Mouse (Mus musculus): Measurements from ENCODE around the gene Jmjd4. TPM values are rescaled to one million over a fixed set of nuclear protein-coding genes. Genes with fewer than 3 reads are reported as not detected.
A peak's percentile ranks its signal among the peaks of the same experiment; 100 is the strongest.

Jmjd4 gene
- total RNA-seq (2022), result 10 to 100 TPM in 2 of 4 experiments, 1 to 10 TPM in 2; 8.5 to 10.7 (median 9.6) TPM

GRCm38 (mm10) chr11:59449741-59450229 is at the start of gene Jmjd4:
Gene Jmjd4 (plus strand): TSS chr11:59450045.
- DNase-seq (ENCODE audit: low spot score in 2 of 2), result peak; percentile 65 to 83

DNA sequence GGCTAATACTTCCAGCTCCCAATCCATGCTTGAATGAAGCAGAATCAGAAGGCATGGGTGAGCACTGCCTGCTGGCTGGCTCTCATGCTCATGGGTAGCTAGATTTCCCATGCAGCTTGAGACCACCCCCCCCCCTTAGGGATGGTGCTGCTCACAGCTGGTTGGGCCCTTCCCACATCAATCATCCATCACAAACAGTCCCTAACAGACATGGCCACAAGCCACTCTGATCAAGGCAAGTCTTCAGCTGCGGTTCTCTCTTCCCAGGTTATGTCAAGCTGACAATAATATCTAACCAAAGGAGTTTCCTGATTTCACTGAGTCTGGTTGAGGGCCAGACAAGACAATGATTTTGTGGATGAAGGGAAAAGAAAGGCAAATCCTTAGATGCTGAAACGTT is 49.0 kb upstream of the Jmjd4 start:
- DNase-seq (ENCODE audit: low spot score in 2 of 2), result no peak

GRCm38 (mm10) chr11:59405761-59406160 is 44.1 kb upstream of the Jmjd4 start:
- DNase-seq (ENCODE audit: low spot score in 2 of 2), result no peak

- no peak for DNase-seq (ENCODE audit: low spot score in 2 of 2)
Measured at GRCm38 (mm10) chr11:59410851-59411250, 39.0 kb upstream of the Jmjd4 start.

DNA sequence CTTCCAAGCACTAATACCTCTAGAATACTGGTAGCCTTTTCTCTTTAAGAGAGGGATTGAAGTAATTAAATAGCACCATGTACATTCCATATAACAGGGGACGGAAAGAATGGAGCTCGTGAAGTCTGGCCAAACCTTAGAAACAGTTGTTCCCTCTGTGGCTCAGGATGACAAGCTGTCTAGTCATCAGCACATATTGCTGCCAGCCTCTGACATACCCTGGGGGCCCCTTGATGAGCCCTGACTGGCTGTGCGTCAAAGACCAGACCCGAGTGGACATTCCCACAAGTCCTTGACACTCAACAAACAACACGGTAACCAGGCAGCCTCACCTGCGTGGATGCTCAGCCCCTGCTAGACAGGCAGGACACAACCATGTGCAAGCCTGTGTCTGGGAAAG is 37.8 kb upstream of the Jmjd4 start:
- DNase-seq (ENCODE audit: low spot score in 2 of 2), result no peak

DNA sequence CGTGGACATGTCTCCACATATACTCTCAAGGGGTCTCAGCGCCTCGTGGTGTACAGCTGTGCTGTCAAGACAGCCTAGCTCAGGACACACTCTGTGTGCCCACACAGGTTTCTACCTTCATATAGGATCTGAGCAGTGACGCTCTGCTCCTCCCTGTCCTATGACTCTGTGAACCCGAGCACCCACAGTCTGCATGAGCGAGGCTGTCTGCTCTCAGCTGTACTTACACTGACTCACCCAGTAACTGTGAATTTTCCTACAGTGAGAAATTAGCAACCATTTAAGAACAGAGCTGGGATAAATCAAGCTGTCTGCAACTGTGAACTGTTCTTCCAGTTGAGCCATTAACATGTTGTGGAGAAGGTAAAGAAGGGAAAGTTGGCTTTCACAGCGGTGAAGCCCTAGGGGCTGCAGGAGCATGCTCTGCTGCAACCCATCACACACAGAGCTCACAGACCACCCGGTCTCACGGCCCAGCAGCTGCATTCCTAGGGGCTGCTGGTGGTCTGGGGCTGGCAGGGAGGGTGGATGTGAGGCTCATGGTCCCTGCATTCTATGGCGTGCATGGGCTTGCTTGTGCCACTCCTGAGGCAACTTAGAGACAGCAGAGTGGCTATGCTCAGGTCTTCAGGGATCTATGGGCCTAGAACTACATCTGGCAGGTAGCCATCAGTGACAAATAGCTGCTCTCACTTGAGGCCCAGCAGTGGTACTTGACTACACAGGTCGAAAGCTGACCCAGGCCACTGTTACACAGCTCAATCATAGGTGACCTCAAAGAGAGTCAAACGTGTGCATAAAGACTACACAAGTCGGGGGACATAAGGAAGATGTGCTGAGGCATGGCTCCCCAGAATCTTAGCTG is 36.6 kb upstream of the Jmjd4 start:
- no peak for DNase-seq (ENCODE audit: low spot score in 2 of 2)

- DNase-seq (ENCODE audit: low spot score in 2 of 2), result no peak
Measured at GRCm38 (mm10) chr11:59418708-59419107, 31.1 kb upstream of the Jmjd4 start.

DNA sequence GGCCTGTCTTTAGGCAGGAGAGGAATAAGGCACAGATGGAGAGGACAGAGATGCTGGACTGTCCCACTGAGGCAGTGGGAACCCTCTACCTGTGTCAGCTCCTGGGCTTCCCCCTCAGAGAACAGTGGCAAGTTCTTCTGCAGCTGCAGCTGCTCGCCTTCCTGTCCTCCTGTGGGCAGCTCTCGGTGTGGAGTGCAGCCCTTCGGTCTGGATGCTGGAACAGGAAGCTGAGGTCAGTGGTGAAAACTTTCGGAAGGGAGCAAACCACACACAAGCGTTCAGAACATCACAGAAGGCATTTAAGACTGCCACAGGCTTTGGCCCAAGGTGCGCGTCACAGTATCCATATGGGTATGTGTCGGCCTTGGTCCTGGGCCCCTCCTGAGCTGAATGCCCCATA is 28.4 kb upstream of the Jmjd4 start:
- no peak for DNase-seq (ENCODE audit: low spot score in 2 of 2)

DNA sequence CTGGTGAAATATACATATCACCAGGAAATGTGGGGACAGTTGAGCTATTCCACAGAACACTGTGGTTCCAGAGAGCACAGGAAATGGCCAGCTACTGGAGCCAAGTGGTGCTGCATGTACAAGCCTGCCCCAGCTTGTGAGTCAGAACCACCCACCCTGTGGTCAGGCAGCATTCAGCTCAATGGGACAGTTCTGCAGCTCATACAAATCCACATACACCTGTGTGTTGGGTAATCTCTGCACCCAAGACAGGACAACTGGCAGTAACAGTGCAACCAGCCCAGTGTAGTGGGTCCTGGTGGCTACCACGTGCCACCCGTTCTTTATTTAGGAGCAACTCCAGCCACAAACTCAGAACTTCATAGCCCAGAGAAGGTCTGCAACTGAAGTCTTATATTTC is 27.9 kb upstream of the Jmjd4 start:
- no peak for DNase-seq (ENCODE audit: low spot score in 2 of 2)

DNA sequence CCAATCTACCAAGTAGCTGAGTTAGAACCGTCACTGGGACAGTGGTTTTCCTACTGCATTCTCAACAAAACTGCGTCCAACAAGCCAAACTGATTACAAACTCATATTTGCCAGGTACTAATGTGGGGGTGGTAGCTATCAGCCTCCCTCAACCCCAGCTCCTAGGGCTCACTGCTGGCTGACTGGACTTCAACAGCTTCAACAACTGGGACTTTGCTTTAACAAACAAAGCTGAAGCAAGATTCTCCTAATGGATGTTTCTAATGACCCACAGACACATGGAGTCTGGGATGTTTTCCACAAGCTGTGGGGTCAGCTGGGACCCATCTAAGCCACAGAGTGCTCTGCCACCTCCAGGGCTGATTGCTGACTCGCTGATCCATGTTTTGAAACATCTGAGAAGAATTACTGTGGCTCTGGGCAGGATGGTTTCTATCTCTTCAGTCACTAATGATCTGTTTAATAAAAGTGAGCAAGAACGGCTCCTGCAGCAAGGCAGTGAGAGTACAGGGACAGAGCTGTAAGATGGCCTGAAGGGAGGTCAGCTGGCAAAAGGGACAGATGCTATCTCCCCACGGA is 26.7 kb upstream of the Jmjd4 start:
- DNase-seq (ENCODE audit: low spot score in 2 of 2), result no peak

DNA sequence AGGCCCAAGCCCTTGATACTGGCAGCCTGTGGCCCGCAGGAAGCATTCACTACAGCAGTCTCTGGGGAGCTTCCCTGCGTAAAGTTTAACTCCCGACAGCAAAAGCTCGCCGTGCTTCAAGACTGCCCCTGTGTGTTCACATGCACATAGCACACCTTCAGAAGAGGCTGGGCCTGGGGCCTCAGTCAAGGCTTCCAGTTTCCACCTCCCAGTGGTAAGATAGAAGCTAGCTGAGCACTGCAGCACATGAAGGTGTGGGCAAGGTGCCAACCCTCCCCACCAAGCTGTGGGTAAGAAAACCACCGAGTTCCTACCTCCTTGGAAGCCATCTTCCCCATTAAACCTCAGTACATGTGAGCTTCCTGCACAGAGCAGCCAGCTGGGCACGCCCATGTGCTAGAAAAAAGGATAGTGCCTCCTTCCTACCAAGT is 24.2 kb upstream of the Jmjd4 start:
- no peak for DNase-seq (ENCODE audit: low spot score in 2 of 2)

DNA sequence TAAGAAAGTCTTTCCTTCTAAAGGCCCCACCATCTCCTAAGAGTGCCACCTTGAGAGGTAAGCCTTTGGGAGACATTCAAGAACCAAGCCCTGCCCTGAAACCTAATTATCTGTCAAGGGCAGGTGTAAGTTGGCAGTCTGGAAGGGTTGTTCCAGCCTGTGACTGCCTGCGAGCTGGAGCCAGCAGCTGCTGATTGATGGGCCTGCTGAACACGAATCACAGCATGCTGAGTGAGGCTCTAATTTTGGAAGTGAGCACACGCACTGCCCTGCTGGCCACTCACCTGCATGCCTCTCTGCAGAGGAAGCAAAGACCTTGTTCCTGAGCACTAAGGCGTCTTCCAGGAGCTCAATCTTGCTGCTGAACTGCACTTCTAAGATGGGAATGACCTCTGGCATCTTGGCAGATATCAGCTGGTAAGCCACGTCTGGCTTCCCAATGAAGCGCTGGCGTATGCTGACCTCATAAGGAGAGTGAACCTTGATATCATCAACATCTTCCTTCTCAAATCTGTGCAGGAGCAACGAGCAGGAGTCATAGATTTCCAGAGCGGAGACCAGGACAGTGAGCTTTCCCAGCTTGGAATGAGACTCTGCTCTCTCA is 21.7 kb upstream of the Jmjd4 start:
- DNase-seq (ENCODE audit: low spot score in 2 of 2), result peak in 1 of 2 experiments; percentile 38

GRCm38 (mm10) chr11:59429959-59430358 is 19.9 kb upstream of the Jmjd4 start:
- no peak for DNase-seq (ENCODE audit: low spot score in 2 of 2)

GRCm38 (mm10) chr11:59432261-59432660 is 17.6 kb upstream of the Jmjd4 start:
- DNase-seq (ENCODE audit: low spot score in 2 of 2), result no peak

DNA sequence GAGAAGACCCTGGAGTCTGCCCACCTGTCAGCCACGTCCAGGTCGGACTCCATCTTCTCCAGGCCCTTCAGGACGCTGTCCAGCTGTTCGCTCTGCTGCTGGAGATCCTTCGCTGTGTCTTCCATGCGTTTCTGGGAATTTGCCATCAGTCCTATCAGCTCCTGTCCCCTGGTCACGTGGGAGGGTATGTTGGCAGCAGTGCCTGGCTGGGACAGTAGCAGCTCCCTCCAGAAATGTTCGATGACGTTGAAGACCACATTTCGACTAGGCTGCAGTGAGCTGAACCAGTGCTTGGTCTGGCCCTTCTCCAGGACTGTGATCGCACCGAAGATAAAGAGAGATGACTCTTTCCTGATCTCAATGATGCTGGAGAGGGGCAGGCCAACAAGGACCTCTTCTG is 11.9 kb upstream of the Jmjd4 start:
- DNase-seq (ENCODE audit: low spot score in 2 of 2), result no peak

DNA sequence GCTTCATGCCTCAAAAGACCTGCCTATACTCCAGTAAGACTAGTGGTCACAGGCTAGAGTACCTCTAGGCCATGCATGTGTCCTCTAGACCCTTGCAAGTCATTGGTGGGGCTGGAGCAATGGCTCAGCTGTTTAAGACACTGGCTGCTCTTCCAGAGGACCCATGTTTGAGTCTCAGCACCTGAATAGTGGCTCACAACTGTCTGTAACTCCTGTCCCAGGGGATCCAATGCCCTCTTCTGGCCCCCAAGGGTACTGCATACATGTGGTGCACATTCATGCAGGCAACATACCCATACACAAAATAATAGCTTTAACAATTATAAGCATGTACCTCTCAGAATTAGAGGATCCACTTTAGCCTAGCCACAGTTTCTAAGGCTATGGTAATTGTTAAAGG is 6.7 kb upstream of the Jmjd4 start:
- no peak for DNase-seq (ENCODE audit: low spot score in 2 of 2)

- no peak for DNase-seq (ENCODE audit: low spot score in 2 of 2)
Measured at GRCm38 (mm10) chr11:59450230-59450771, 456 bp downstream of the Jmjd4 start.

- no peak for DNase-seq (ENCODE audit: low spot score in 2 of 2)
Measured at GRCm38 (mm10) chr11:59451086-59451485, 1.2 kb downstream of the Jmjd4 start, which contains the start of gene Snap47. Gene Snap47 (minus strand): TSS chr11:59451186.

GRCm38 (mm10) chr11:59456346-59456745 is 6.5 kb downstream of the Jmjd4 start:
- DNase-seq (ENCODE audit: low spot score in 2 of 2), result no peak

DNA sequence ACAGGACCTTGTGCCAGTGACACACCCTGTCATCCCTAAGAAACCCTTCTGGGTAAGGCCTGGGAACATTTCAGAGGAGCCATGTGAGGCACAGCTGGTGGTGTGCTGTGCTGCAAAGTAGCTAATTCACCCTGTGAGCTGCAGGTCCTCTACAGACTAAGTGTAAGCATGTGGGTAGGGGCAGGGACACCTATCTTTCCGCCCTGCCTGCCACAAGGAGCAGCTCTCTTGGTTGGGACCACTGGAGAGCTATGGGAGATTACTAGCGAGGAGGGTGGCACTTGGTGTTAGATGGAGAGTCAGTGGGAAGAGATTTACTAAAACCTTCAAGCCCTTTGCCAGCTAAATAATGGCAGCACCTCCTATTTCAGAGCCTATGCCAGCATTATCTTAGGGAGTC is 7.0 kb downstream of the Jmjd4 start:
- no peak for DNase-seq (ENCODE audit: low spot score in 2 of 2)

- DNase-seq (ENCODE audit: low spot score in 2 of 2), result no peak
Measured at GRCm38 (mm10) chr11:59458973-59459372, 9.1 kb downstream of the Jmjd4 start.

- no peak for DNase-seq (ENCODE audit: low spot score in 2 of 2)
Measured at GRCm38 (mm10) chr11:59460459-59460858, 10.6 kb downstream of the Jmjd4 start.
